Mouse (Mus musculus) limb, embryonic 13.5 days (tissue): ENCODE measurements at regions not wholly inside any gene's neighbourhood (a gene's known extent, or its start where the extent isn't known, plus 50 kb on each side); places are given as distances from the start of the nearest gene placed in this dataset.
A peak's percentile ranks its signal among the peaks of the same experiment; 100 is the strongest.

Experiments used
- ATAC-seq: fragments of 200-750 bp; cut with Nextera tagmentation; 2 replicates; pipeline ENCODE4 v1.8.0; 2017; ENCODE audit warnings: low read depth, moderate number of reproducible peaks, moderate TSS enrichment; ENCODE audit not compliant: low FRiP score
- H3K27ac ChIP-seq: fragments of 300-500 bp; sonication (generic); 2 replicates; pipeline ENCODE4 v1.5.1; 2015; ENCODE audit warnings: inconsistent platforms, mild to moderate bottlenecking, moderate library complexity
- H3K27me3 ChIP-seq: fragments of 300-500 bp; sonication (generic); 2 replicates; pipeline ENCODE4 v1.6.1; 2015; ENCODE audit warnings: mild to moderate bottlenecking, inconsistent platforms
- H3K36me3 ChIP-seq: fragments of 300-500 bp; sonication (generic); 2 replicates; pipeline ENCODE4 v1.6.1; 2015; ENCODE audit warnings: inconsistent platforms, mild to moderate bottlenecking, moderate library complexity
- H3K4me1 ChIP-seq: fragments of 300-500 bp; sonication (generic); 2 replicates; pipeline ENCODE4 v1.6.1; 2015; ENCODE audit warnings: inconsistent platforms
- H3K4me2 ChIP-seq: fragments of 300-500 bp; sonication (generic); replicated peaks from 2 replicates; pipeline ENCODE4 v1.6.1; 2015; ENCODE audit warnings: inconsistent platforms, mild to moderate bottlenecking, moderate library complexity
- H3K4me3 ChIP-seq: fragments of 300-500 bp; sonication (generic); 2 replicates; pipeline ENCODE4 v1.5.1; 2015; ENCODE audit warnings: moderate library complexity, mild to moderate bottlenecking, inconsistent platforms
- H3K9ac ChIP-seq: fragments of 300-500 bp; sonication (generic); 2 replicates; pipeline ENCODE4 v1.6.1; 2015; ENCODE audit warnings: mild to moderate bottlenecking, inconsistent platforms
- H3K9me3 ChIP-seq: fragments of 300-500 bp; sonication (generic); 2 replicates; pipeline ENCODE4 v1.6.1; 2016; ENCODE audit warnings: inconsistent platforms
- WGBS: fragments of 180-500 bp; shearing (Covaris S2); methylation state at CpG from one replicate; pipeline ENCODE4 v1.1.7; 2015; 5-methylcytosine and 5-hydroxymethylcytosine counted together

GRCm38 (mm10) chr7:135899765-135900164 lies 183.6 kb upstream of the Mki67 start:
- H3K9ac ChIP-seq: no peak overlapping the region
- no peak for ATAC-seq

GRCm38 (mm10) chr7:135900861-135901321 lies 184.7 kb upstream of the Mki67 start:
- H3K4me2 ChIP-seq: peak overlapping the region; percentile 25; the same call in 1 of the 2 replicates
- peak; percentile 81 for ATAC-seq
- H3K4me3 ChIP-seq: no peak overlapping the region
- no peaks in the 10 kb centered on the region for H3K27me3 ChIP-seq
- no peaks in the 10 kb centered on the region for H3K36me3 ChIP-seq
- WGBS: 13% methylated on average over 10 of the region's 10 CpGs
- no peaks in the 10 kb centered on the region for H3K9me3 ChIP-seq
- peaks cover 33% of the 10 kb centered on the region for H3K4me1 ChIP-seq
- H3K9ac ChIP-seq: no peak overlapping the region
- H3K27ac ChIP-seq: peak overlapping the region; percentile 40

More at GRCm38 (mm10) chr7:135899765-135900164, 183.6 kb upstream of the Mki67 start:
- no peaks in the 10 kb centered on the region for H3K27me3 ChIP-seq
- H3K4me1 ChIP-seq: peaks cover 33% of the 10 kb centered on the region
- H3K9me3 ChIP-seq: no peaks in the 10 kb centered on the region
- no peak overlapping the region for H3K4me2 ChIP-seq
- WGBS: 60% methylated on average over 5 of the region's 5 CpGs
- no peaks in the 10 kb centered on the region for H3K36me3 ChIP-seq
- no peak overlapping the region for H3K4me3 ChIP-seq
- H3K27ac ChIP-seq: no peak overlapping the region

- Histone ChIP-seq H3K4me2 (no peak overlapping the region), H3K27ac (peak overlapping the region; percentile 45; the same call in 1 of the 2 replicates), H3K4me1 (peaks cover 33% of the 10 kb centered on the region), H3K36me3 (no peaks in the 10 kb centered on the region), H3K9me3 (no peaks in the 10 kb centered on the region), H3K4me3 (no peak overlapping the region), H3K27me3 (no peaks in the 10 kb centered on the region), H3K9ac (no peak overlapping the region)
- WGBS: 59% methylated on average over 13 of the region's 13 CpGs
- ATAC-seq: 0 out of 2 replicates have a peak, but pooled peaks have one; percentile 20
Measured at GRCm38 (mm10) chr7:135902106-135903055, 186.2 kb upstream of the Mki67 start.

GRCm38 (mm10) chr7:135911376-135911775 lies 195.2 kb upstream of the Mki67 start:
- Histone ChIP-seq H3K36me3 (no peaks in the 10 kb centered on the region), H3K4me3 (no peak overlapping the region), H3K9ac (no peak overlapping the region), H3K27me3 (no peaks in the 10 kb centered on the region), H3K9me3 (0 out of 2 replicates have a peak, but pooled peaks cover 3% of the 10 kb centered on the region), H3K27ac (no peak overlapping the region), H3K4me1 (no peaks in the 10 kb centered on the region), H3K4me2 (no peak overlapping the region)
- no peak for ATAC-seq

GRCm38 (mm10) chr7:135913923-135914634 lies 197.9 kb upstream of the Mki67 start:
- Histone ChIP-seq H3K9ac (no peak overlapping the region), H3K4me1 (no peaks in the 10 kb centered on the region), H3K9me3 (0 out of 2 replicates have a peak, but pooled peaks cover 3% of the 10 kb centered on the region), H3K4me3 (no peak overlapping the region), H3K4me2 (no peak overlapping the region), H3K36me3 (no peaks in the 10 kb centered on the region), H3K27ac (no peak overlapping the region), H3K27me3 (no peaks in the 10 kb centered on the region)
- 82% methylated on average over 3 of the region's 3 CpGs for WGBS
- ATAC-seq: no peak

GRCm38 (mm10) chr7:135923876-135924275 lies 207.7 kb upstream of the Mki67 start:
- H3K9me3 ChIP-seq: no peaks in the 10 kb centered on the region
- no peak overlapping the region for H3K4me2 ChIP-seq
- 0 out of 2 replicates have a peak, but pooled peaks cover 4% of the 10 kb centered on the region for H3K27me3 ChIP-seq
- H3K27ac ChIP-seq: no peak overlapping the region
- H3K4me3 ChIP-seq: no peak overlapping the region
- no peak overlapping the region for H3K9ac ChIP-seq
- H3K36me3 ChIP-seq: no peaks in the 10 kb centered on the region
- WGBS: 76% methylated on average over 7 of the region's 7 CpGs
- H3K4me1 ChIP-seq: no peaks in the 10 kb centered on the region
- no peak for ATAC-seq

GRCm38 (mm10) chr7:135924641-135925040 lies 208.5 kb upstream of the Mki67 start:
- 84% methylated on average over 4 of the region's 4 CpGs for WGBS

GRCm38 (mm10) chr7:135930091-135930490 lies 213.9 kb upstream of the Mki67 start:
- Histone ChIP-seq H3K9me3 (no peaks in the 10 kb centered on the region), H3K27ac (no peak overlapping the region), H3K9ac (no peak overlapping the region), H3K4me1 (peaks cover 5% of the 10 kb centered on the region), H3K27me3 (no peaks in the 10 kb centered on the region), H3K4me2 (no peak overlapping the region), H3K4me3 (no peak overlapping the region), H3K36me3 (no peaks in the 10 kb centered on the region)
- no peak for ATAC-seq
- 85% methylated on average over 1 of the region's 1 CpGs for WGBS

More at GRCm38 (mm10) chr7:135924641-135925040, 208.5 kb upstream of the Mki67 start:
- Histone ChIP-seq H3K36me3 (no peaks in the 10 kb centered on the region), H3K9ac (no peak overlapping the region), H3K4me3 (no peak overlapping the region), H3K4me1 (no peaks in the 10 kb centered on the region), H3K27ac (no peak overlapping the region), H3K4me2 (no peak overlapping the region), H3K27me3 (0 out of 2 replicates have a peak, but pooled peaks cover 4% of the 10 kb centered on the region), H3K9me3 (no peaks in the 10 kb centered on the region)
- ATAC-seq: no peak

GRCm38 (mm10) chr7:135932595-135933175 lies 216.5 kb upstream of the Mki67 start:
- no peak overlapping the region for H3K4me3 ChIP-seq
- peaks cover 5% of the 10 kb centered on the region for H3K4me1 ChIP-seq
- H3K9ac ChIP-seq: no peak overlapping the region
- no peaks in the 10 kb centered on the region for H3K9me3 ChIP-seq
- H3K27ac ChIP-seq: no peak overlapping the region
- no peak overlapping the region for H3K4me2 ChIP-seq
- H3K27me3 ChIP-seq: no peaks in the 10 kb centered on the region
- 34% methylated on average over 5 of the region's 5 CpGs for WGBS
- ATAC-seq: no peak
- no peaks in the 10 kb centered on the region for H3K36me3 ChIP-seq

- ATAC-seq: no peak
- 63% methylated on average over 1 of the region's 1 CpGs for WGBS
- no peak overlapping the region for H3K4me3 ChIP-seq
Measured at GRCm38 (mm10) chr7:135935180-135935579, 219.0 kb upstream of the Mki67 start.

GRCm38 (mm10) chr7:135937465-135937864 lies 221.3 kb upstream of the Mki67 start:
- H3K27me3 ChIP-seq: no peaks in the 10 kb centered on the region

More at GRCm38 (mm10) chr7:135935180-135935579, 219.0 kb upstream of the Mki67 start:
- Histone ChIP-seq H3K4me1 (peaks cover 8% of the 10 kb centered on the region), H3K9ac (no peak overlapping the region), H3K4me2 (no peak overlapping the region), H3K36me3 (no peaks in the 10 kb centered on the region), H3K27ac (no peak overlapping the region), H3K9me3 (no peaks in the 10 kb centered on the region), H3K27me3 (no peaks in the 10 kb centered on the region)

More at GRCm38 (mm10) chr7:135937465-135937864, 221.3 kb upstream of the Mki67 start:
- H3K36me3 ChIP-seq: no peaks in the 10 kb centered on the region
- H3K27ac ChIP-seq: no peak overlapping the region
- no peak overlapping the region for H3K4me3 ChIP-seq
- no peaks in the 10 kb centered on the region for H3K9me3 ChIP-seq
- no peak overlapping the region for H3K9ac ChIP-seq
- peaks cover 8% of the 10 kb centered on the region for H3K4me1 ChIP-seq
- 96% methylated on average over 3 of the region's 3 CpGs for WGBS
- no peak for ATAC-seq
- no peak overlapping the region for H3K4me2 ChIP-seq
